Comparison of ENCODE assay signal across 19 mouse cellular contexts in genomic region chr3:69633706-69634420, GRCm38 (mm10). TPM values are rescaled to one million over a fixed set of nuclear protein-coding genes. Genes with fewer than 3 reads are reported as not detected.
DNase-seq lines count a peak whose midpoint lies in the region; ATAC-seq and TF ChIP-seq lines count a peak whose summit lies in the region.
"Had no signal": no experiment of that assay in that cellular context is flagged by ENCODE, and none has a peak within 500 bp of the region (broad histone marks: within the 10 kb centered on the region; RNA-seq: fewer than 3 reads in every experiment).

No protein-coding gene starts in this region.

- no peak overlapping the region for H3K4me3 ChIP-seq in heart, embryonic 12.5 days
- H3K4me3 ChIP-seq in layer of hippocampus, adult 2 months, result no peak overlapping the region
- no peak overlapping the region for H3K4me3 ChIP-seq in intestine, postnatal 0 days (ENCODE audit: low read depth, low read length)
- H3K4me3 ChIP-seq in forebrain, embryonic 14.5 days (ENCODE audit: low read depth, low read length), result no peak overlapping the region
- H3K4me3 ChIP-seq: forebrain, embryonic 12.5 days; hindbrain, embryonic 10.5 days; limb, embryonic 13.5 days had no signal

- no peak for TF ChIP-seq CTCF in layer of hippocampus, adult 2 months (conservative IDR thresholded peaks at IDR 0.05)
- TF ChIP-seq CTCF in brain, embryonic 14.5 days (IDR thresholded peaks at IDR 0.05; ENCODE audit: borderline replicate concordance, extremely low read depth, insufficient read depth, insufficient read length), result no peak
- no peak for TF ChIP-seq CTCF in intestine, postnatal 0 days (IDR thresholded peaks at IDR 0.05; ENCODE audit: low read depth)

- no peak for TF ChIP-seq POLR2A in brain, embryonic 14.5 days (IDR thresholded peaks at IDR 0.05; ENCODE audit: borderline replicate concordance, extremely low read depth, insufficient read depth, insufficient read length, poor library complexity, severe bottlenecking)

- no peak overlapping the region for H3K27ac ChIP-seq in heart, embryonic 12.5 days (ENCODE audit: poor library complexity, severe bottlenecking)
- peak overlapping the region; percentile 46; the same call in 1 of the 2 replicates for H3K27ac ChIP-seq in layer of hippocampus, adult 2 months
- no peak overlapping the region for H3K27ac ChIP-seq in intestine, postnatal 0 days (ENCODE audit: low read depth, low read length)
- H3K27ac ChIP-seq in forebrain, embryonic 14.5 days (ENCODE audit: low read depth, low read length), result no peak overlapping the region
- H3K27ac ChIP-seq: forebrain, embryonic 12.5 days; hindbrain, embryonic 10.5 days; limb, embryonic 13.5 days had no signal

- WGBS in heart, embryonic 12.5 days, result 68% methylated on average over 12 of the region's 12 CpGs
- 75% methylated on average over 12 of the region's 12 CpGs for WGBS in intestine, postnatal 0 days
- WGBS in forebrain, embryonic 14.5 days, result 66% methylated on average over 12 of the region's 12 CpGs

- no peak for ATAC-seq in heart, embryonic 12.5 days (ENCODE audit: insufficient number of reproducible peaks, low FRiP score)
- ATAC-seq in intestine, postnatal 0 days, result no peak
- ATAC-seq in forebrain, embryonic 14.5 days, result no peak
- ATAC-seq: activated CD4-positive, CD25-positive, alpha-beta regulatory T cell, adult 4 months; midbrain, embryonic 16.5 days had no signal

- H3K9me3 ChIP-seq in heart, embryonic 12.5 days (replicated peaks), result peaks cover 4% of the 10 kb centered on the region; the same call in 1 of the 2 replicates
- no peaks in the 10 kb centered on the region for H3K9me3 ChIP-seq in intestine, postnatal 0 days (ENCODE audit: control insufficient read depth)
- H3K9me3 ChIP-seq in forebrain, embryonic 14.5 days (replicated peaks; ENCODE audit: control insufficient read depth, low read length), result no peaks in the 10 kb centered on the region
- H3K9me3 ChIP-seq: forebrain, embryonic 12.5 days; hindbrain, embryonic 10.5 days; limb, embryonic 13.5 days had no signal

- no peaks in the 10 kb centered on the region for H3K36me3 ChIP-seq in heart, embryonic 12.5 days
- H3K36me3 ChIP-seq in intestine, postnatal 0 days (ENCODE audit: control insufficient read depth, insufficient read depth), result no peaks in the 10 kb centered on the region
- H3K36me3 ChIP-seq in forebrain, embryonic 14.5 days (ENCODE audit: control insufficient read depth, insufficient read depth, low read length), result no peaks in the 10 kb centered on the region
- H3K36me3 ChIP-seq: forebrain, embryonic 12.5 days; hindbrain, embryonic 10.5 days; limb, embryonic 13.5 days had no signal

- no peaks in the 10 kb centered on the region for H3K27me3 ChIP-seq in heart, embryonic 12.5 days (replicated peaks)
- H3K27me3 ChIP-seq in intestine, postnatal 0 days (replicated peaks; ENCODE audit: control insufficient read depth, insufficient read depth, low read length), result no peaks in the 10 kb centered on the region
- H3K27me3 ChIP-seq in forebrain, embryonic 14.5 days (replicated peaks; ENCODE audit: control insufficient read depth, insufficient read depth, low read length), result no peaks in the 10 kb centered on the region
- H3K27me3 ChIP-seq: forebrain, embryonic 12.5 days; limb, embryonic 13.5 days had no signal

- peak; percentile 22 to 57 for DNase-seq in heart, adult 18-20 months
- no peak for DNase-seq in layer of hippocampus, adult 2 months (ENCODE audit: low spot score in 2 of 2)
- no peak for DNase-seq in layer of hippocampus, adult 8-10 months (ENCODE audit: low spot score in 2 of 2)
- DNase-seq in ES-CJ7 (ENCODE audit: low read depth, low spot score), result peak; percentile 47
- DNase-seq in brain, embryonic 14.5 days (ENCODE audit: low read depth), result peak; percentile 11
- no peak for DNase-seq in forebrain, embryonic 14.5 days (ENCODE audit: low spot score)
- DNase-seq: cerebellum, adult 9-10 months; gastrocnemius, postnatal 36 days; kidney, adult 8-10 months; kidney, postnatal 36 days; retina, postnatal 1 day; thymus, postnatal 4 days had no signal

- no peaks in the 10 kb centered on the region for H3K4me1 ChIP-seq in heart, embryonic 12.5 days (replicated peaks)
- no peaks in the 10 kb centered on the region for H3K4me1 ChIP-seq in intestine, postnatal 0 days (replicated peaks; ENCODE audit: control insufficient read depth, insufficient read depth, low read length)
- H3K4me1 ChIP-seq in forebrain, embryonic 14.5 days (ENCODE audit: control insufficient read depth, insufficient read depth, low read length), result no peaks in the 10 kb centered on the region
- H3K4me1 ChIP-seq: forebrain, embryonic 12.5 days; hindbrain, embryonic 10.5 days had no signal

- no peak overlapping the region for H3K4me2 ChIP-seq in heart, embryonic 12.5 days
- H3K4me2 ChIP-seq in intestine, postnatal 0 days (replicated peaks; ENCODE audit: low read depth), result no peak overlapping the region
- no peak overlapping the region for H3K4me2 ChIP-seq in forebrain, embryonic 14.5 days (ENCODE audit: low read length)
- H3K4me2 ChIP-seq: forebrain, embryonic 12.5 days; limb, embryonic 13.5 days had no signal

- no peak overlapping the region for H3K9ac ChIP-seq in heart, embryonic 12.5 days
- H3K9ac ChIP-seq in intestine, postnatal 0 days (ENCODE audit: low read depth, low read length), result no peak overlapping the region
- no peak overlapping the region for H3K9ac ChIP-seq in forebrain, embryonic 14.5 days (ENCODE audit: low read length)
- H3K9ac ChIP-seq: forebrain, embryonic 12.5 days; limb, embryonic 13.5 days had no signal

RNA-seq across cellular contexts. Expression of gene B3galnt1, which starts 35.1 kb away (rescaled TPM):
- 1 to 10 TPM; 1.8 to 1.9 TPM for total RNA-seq in heart, adult 18-20 months (2021)
- polyA plus RNA-seq in heart, embryonic 12.5 days (2016; fragmentation: Nextera tagmentation; extraction: Ambion mirVana), result 27.3 TPM in 2 replicates
- 10 to 100 TPM; 42.0 to 43.9 TPM for total RNA-seq in layer of hippocampus, adult 2 months (2021)
- 10 to 100 TPM; 41.6 to 44.5 (median 42.1) TPM for total RNA-seq in layer of hippocampus, adult 8-10 months (2022)
- polyA plus RNA-seq in brain, embryonic 14.5 days (2012; rRNA removed), result 37.3 and 41.2 TPM in 2 replicates
- polyA plus RNA-seq in intestine, postnatal 0 days (2015; fragmentation: Nextera tagmentation; extraction: Ambion mirVana), result 21.6 and 21.8 TPM in 2 replicates
- polyA plus RNA-seq in forebrain, embryonic 14.5 days (2014; fragmentation: Nextera tagmentation; extraction: Ambion mirVana), result 88.1 and 103 TPM in 2 replicates
- polyA plus RNA-seq: activated CD4-positive, CD25-positive, alpha-beta regulatory T cell, adult 4 months had no signal

Comparison
In these comparisons a context has a peak if more than half of its experiments do, and no peak if none do; other contexts are left out.
1. DNase-seq: peak in heart, adult 18-20 months (2 of 2), ES-CJ7 (single experiment) and brain, embryonic 14.5 days (single experiment); none in layer of hippocampus, adult 2 months (0 of 2), layer of hippocampus, adult 8-10 months (0 of 2) and forebrain, embryonic 14.5 days (single experiment).